ENCODE assay signal across 12 mouse cellular contexts in genomic region chr6:126599201-126599995, GRCm38 (mm10). TPM values are rescaled to one million over a fixed set of nuclear protein-coding genes. Genes with fewer than 3 reads are reported as not detected.
DNase-seq lines count a peak whose midpoint lies in the region; ATAC-seq and TF ChIP-seq lines count a peak whose summit lies in the region.
"Had no signal": no experiment of that assay in that cellular context is flagged by ENCODE, and none has a peak within 500 bp of the region (broad histone marks: within the 10 kb centered on the region; RNA-seq: fewer than 3 reads in every experiment).

No protein-coding gene starts in this region.

- no peak overlapping the region for H3K27ac ChIP-seq in forebrain, postnatal 0 days (ENCODE audit: low read depth, low read length)
- no peak overlapping the region for H3K27ac ChIP-seq in forebrain, embryonic 13.5 days
- no peak overlapping the region for H3K27ac ChIP-seq in liver, embryonic 14.5 days
- no peak overlapping the region for H3K27ac ChIP-seq in liver, postnatal 0 days (ENCODE audit: low read depth)
- H3K27ac ChIP-seq in cerebellum, adult 2 months (ENCODE audit: insufficient read depth, low read length) = peak overlapping the region; percentile 92
- peak overlapping the region; percentile 82 for H3K27ac ChIP-seq in layer of hippocampus, adult 2 months
- H3K27ac ChIP-seq: embryonic facial prominence, embryonic 13.5 days; hindbrain, embryonic 13.5 days; neural tube, embryonic 15.5 days had no signal

- no peak; the same call in 1 of the 2 replicates for ATAC-seq in forebrain, postnatal 0 days
- ATAC-seq in forebrain, embryonic 13.5 days = no peak
- ATAC-seq in liver, embryonic 14.5 days (ENCODE audit: insufficient read depth) = no peak
- ATAC-seq in liver, postnatal 0 days = no peak

- TF ChIP-seq CTCF in forebrain, postnatal 0 days (IDR thresholded peaks at IDR 0.05; ENCODE audit: low read depth) = peak; percentile 36
- TF ChIP-seq CTCF in liver, embryonic 14.5 days (IDR thresholded peaks at IDR 0.05; ENCODE audit: low read depth) = peak; percentile 30
- TF ChIP-seq CTCF in liver, postnatal 0 days (IDR thresholded peaks at IDR 0.05; ENCODE audit: low read depth) = no peak; the same call in 1 of the 2 replicates
- TF ChIP-seq CTCF in cerebellum, adult 2 months (IDR thresholded peaks at IDR 0.05; ENCODE audit: borderline replicate concordance, insufficient read depth, low read depth, low read length) = peak; percentile 77
- peak; percentile 65 for TF ChIP-seq CTCF in layer of hippocampus, adult 2 months (conservative IDR thresholded peaks at IDR 0.05)

- H3K36me3 ChIP-seq in forebrain, postnatal 0 days (ENCODE audit: insufficient read depth) = no peaks in the 10 kb centered on the region
- no peaks in the 10 kb centered on the region for H3K36me3 ChIP-seq in forebrain, embryonic 13.5 days (ENCODE audit: poor library complexity, severe bottlenecking)
- H3K36me3 ChIP-seq in liver, embryonic 14.5 days (replicated peaks; ENCODE audit: control insufficient read depth, insufficient read depth, low read depth) = no peaks in the 10 kb centered on the region
- H3K36me3 ChIP-seq in liver, postnatal 0 days (replicated peaks; ENCODE audit: insufficient read depth, low read length) = no peaks in the 10 kb centered on the region
- H3K36me3 ChIP-seq: embryonic facial prominence, embryonic 13.5 days; hindbrain, embryonic 13.5 days; neural tube, embryonic 15.5 days had no signal

- no peak for TF ChIP-seq POLR2A in cerebellum, adult 2 months (IDR thresholded peaks at IDR 0.05; ENCODE audit: borderline replicate concordance, insufficient read depth, low read length)

- no peaks in the 10 kb centered on the region for H3K9me3 ChIP-seq in forebrain, postnatal 0 days (ENCODE audit: low read length)
- 0 out of 2 replicates have a peak, but pooled peaks cover 3% of the 10 kb centered on the region for H3K9me3 ChIP-seq in forebrain, embryonic 13.5 days (replicated peaks)
- no peaks in the 10 kb centered on the region for H3K9me3 ChIP-seq in liver, embryonic 14.5 days (ENCODE audit: control insufficient read depth, low read length)
- no peaks in the 10 kb centered on the region for H3K9me3 ChIP-seq in liver, postnatal 0 days (ENCODE audit: low read length)
- H3K9me3 ChIP-seq: embryonic facial prominence, embryonic 13.5 days; hindbrain, embryonic 13.5 days; neural tube, embryonic 15.5 days had no signal

- H3K9ac ChIP-seq in forebrain, postnatal 0 days = no peak overlapping the region
- no peak overlapping the region for H3K9ac ChIP-seq in forebrain, embryonic 13.5 days
- H3K9ac ChIP-seq in liver, embryonic 14.5 days (replicated peaks) = no peak overlapping the region
- H3K9ac ChIP-seq in liver, postnatal 0 days (replicated peaks) = no peak overlapping the region
- H3K9ac ChIP-seq: embryonic facial prominence, embryonic 13.5 days; hindbrain, embryonic 13.5 days; neural tube, embryonic 15.5 days had no signal

- H3K27me3 ChIP-seq in forebrain, postnatal 0 days (ENCODE audit: insufficient read depth, low read length) = no peaks in the 10 kb centered on the region
- no peaks in the 10 kb centered on the region for H3K27me3 ChIP-seq in forebrain, embryonic 13.5 days
- H3K27me3 ChIP-seq in liver, embryonic 14.5 days (ENCODE audit: control insufficient read depth, insufficient read depth, low read length) = no peaks in the 10 kb centered on the region
- no peaks in the 10 kb centered on the region for H3K27me3 ChIP-seq in liver, postnatal 0 days (ENCODE audit: insufficient read depth, low read length)
- no peaks in the 10 kb centered on the region for H3K27me3 ChIP-seq in cerebellum, adult 2 months (ENCODE audit: control insufficient read depth, insufficient read depth, low read length)
- H3K27me3 ChIP-seq: embryonic facial prominence, embryonic 13.5 days; neural tube, embryonic 15.5 days had no signal

- 84% methylated on average over 3 of the region's 3 CpGs for WGBS in forebrain, postnatal 0 days
- 94% methylated on average over 3 of the region's 3 CpGs for WGBS in forebrain, embryonic 13.5 days
- WGBS in liver, embryonic 14.5 days (ENCODE audit: insufficient replicate concordance) = 60% methylated on average over 3 of the region's 3 CpGs
- WGBS in liver, postnatal 0 days (ENCODE audit: insufficient replicate concordance) = 68% methylated on average over 3 of the region's 3 CpGs
- 58% methylated on average over 3 of the region's 3 CpGs for WGBS in cerebellum, adult 2 months

- no peak for TF ChIP-seq EP300 in liver, embryonic 14.5 days (IDR thresholded peaks at IDR 0.05; ENCODE audit: low read depth)
- no peak for TF ChIP-seq EP300 in liver, postnatal 0 days (IDR thresholded peaks at IDR 0.05; ENCODE audit: low read depth)

- 0 out of 2 replicates have a peak, but pooled peaks cover 7% of the 10 kb centered on the region for H3K4me1 ChIP-seq in forebrain, postnatal 0 days (ENCODE audit: insufficient read depth)
- peaks cover 6% of the 10 kb centered on the region; the same call in 1 of the 2 replicates for H3K4me1 ChIP-seq in forebrain, embryonic 13.5 days
- H3K4me1 ChIP-seq in liver, embryonic 14.5 days (replicated peaks; ENCODE audit: control insufficient read depth in 2 of 2, insufficient read depth in 2 of 2, low read length in 1 of 2) = no peaks in the 10 kb centered on the region
- H3K4me1 ChIP-seq in liver, postnatal 0 days (ENCODE audit: insufficient read depth) = no peaks in the 10 kb centered on the region
- H3K4me1 ChIP-seq in cerebellum, adult 2 months (ENCODE audit: control insufficient read depth, insufficient read depth, low read length) = peaks cover 75% of the 10 kb centered on the region

- H3K4me2 ChIP-seq in forebrain, postnatal 0 days (ENCODE audit: low read depth) = no peak overlapping the region
- H3K4me2 ChIP-seq in forebrain, embryonic 13.5 days = no peak overlapping the region
- H3K4me2 ChIP-seq in liver, embryonic 14.5 days (ENCODE audit: low read depth) = no peak overlapping the region
- H3K4me2 ChIP-seq in liver, postnatal 0 days (ENCODE audit: low read depth, low read length) = no peak overlapping the region
- H3K4me2 ChIP-seq: embryonic facial prominence, embryonic 13.5 days; hindbrain, embryonic 13.5 days; neural tube, embryonic 15.5 days had no signal

- no peak overlapping the region for H3K4me3 ChIP-seq in forebrain, postnatal 0 days (ENCODE audit: low read depth, low read length)
- H3K4me3 ChIP-seq in forebrain, embryonic 13.5 days = no peak overlapping the region
- H3K4me3 ChIP-seq in liver, embryonic 14.5 days (ENCODE audit: insufficient read depth in 1 of 2, low read depth in 2 of 2, low read length in 2 of 2) = no peak overlapping the region
- H3K4me3 ChIP-seq in liver, postnatal 0 days (ENCODE audit: low read depth, low read length) = no peak overlapping the region
- no peak overlapping the region for H3K4me3 ChIP-seq in cerebellum, adult 2 months (replicated peaks; ENCODE audit: insufficient read depth, low read depth, low read length)
- no peak overlapping the region for H3K4me3 ChIP-seq in layer of hippocampus, adult 2 months
- H3K4me3 ChIP-seq: embryonic facial prominence, embryonic 13.5 days; hindbrain, embryonic 13.5 days; neural tube, embryonic 15.5 days had no signal

- DNase-seq in forebrain, postnatal 0 days = no peak
- no peak for DNase-seq in liver, embryonic 14.5 days (ENCODE audit: low read depth in 3 of 3, low spot score in 3 of 3)
- no peak for DNase-seq in liver, postnatal 0 days
- peak; percentile 79 to 82 for DNase-seq in cerebellum, adult 2 months
- peak; percentile 45 to 64 for DNase-seq in layer of hippocampus, adult 2 months (ENCODE audit: low spot score in 2 of 2)
- DNase-seq in embryo, embryonic 11 days = no peak
- DNase-seq in spleen, adult 18-20 months = no peak
- DNase-seq: gastrocnemius, postnatal 14 days had no signal

RNA-seq across cellular contexts. Expression of gene Kcna1, which starts 46.8 kb away (rescaled TPM):
- total RNA-seq in forebrain, postnatal 0 days (2014; rRNA removed) = 4.8 and 5.9 TPM in 2 replicates
- polyA plus RNA-seq in forebrain, postnatal 0 days (2015; fragmentation: Nextera tagmentation; extraction: Ambion mirVana) = 3.6 and 4.4 TPM in 2 replicates
- 2.1 and 3.5 TPM in 2 replicates for polyA plus RNA-seq in forebrain, embryonic 13.5 days (2015; fragmentation: Nextera tagmentation; extraction: Ambion mirVana)
- not detected in 2 replicates for polyA plus RNA-seq in liver, embryonic 14.5 days (2012; rRNA removed)
- not detected in 2 replicates for polyA plus RNA-seq in liver, embryonic 14.5 days (2014; fragmentation: Nextera tagmentation; extraction: Ambion mirVana)
- polyA plus RNA-seq in liver, postnatal 0 days (2015; fragmentation: Nextera tagmentation; extraction: Ambion mirVana) = not detected in 2 replicates
- polyA plus RNA-seq in cerebellum, adult 2 months (2012; rRNA removed) = 71.1 and 72.6 TPM in 2 replicates
- 100 to 1,000 TPM; 115 to 119 TPM for total RNA-seq in layer of hippocampus, adult 2 months (2021)

Comparison
In these comparisons a context has a peak if more than half of its experiments do, and no peak if none do; other contexts are left out.
1. DNase-seq: peak in cerebellum, adult 2 months (2 of 2) and layer of hippocampus, adult 2 months (2 of 2); none in forebrain, postnatal 0 days (single experiment), liver, embryonic 14.5 days (0 of 3), liver, postnatal 0 days (single experiment), embryo, embryonic 11 days (single experiment) and spleen, adult 18-20 months (0 of 2).
2. H3K27ac ChIP-seq: peak in cerebellum, adult 2 months (single experiment) and layer of hippocampus, adult 2 months (single experiment); none in forebrain, postnatal 0 days (single experiment), forebrain, embryonic 13.5 days (single experiment), liver, embryonic 14.5 days (single experiment) and liver, postnatal 0 days (single experiment).
3. RNA of gene Kcna1, which starts 46.8 kb away (polyA plus RNA-seq): 71.1 to 72.6 TPM in cerebellum, adult 2 months; 3.6 to 4.4 TPM in forebrain, postnatal 0 days, 2.1 to 3.5 TPM in forebrain, embryonic 13.5 days, not detected in liver, embryonic 14.5 days and not detected in liver, postnatal 0 days; every median in the first group is over 10 times any median in the second.